ENCODE assay signal across 10 mouse cellular contexts in genomic region chr15:84120612-84121011, GRCm38 (mm10). TPM values are rescaled to one million over a fixed set of nuclear protein-coding genes. Genes with fewer than 3 reads are reported as not detected.
DNase-seq lines count a peak whose midpoint lies in the region; ATAC-seq and TF ChIP-seq lines count a peak whose summit lies in the region.
"Had no signal": no experiment of that assay in that cellular context is flagged by ENCODE, and none has a peak within 500 bp of the region (broad histone marks: within the 10 kb centered on the region; RNA-seq: fewer than 3 reads in every experiment).

No protein-coding gene starts in this region.

- no peak for ATAC-seq in liver, embryonic 14.5 days (ENCODE audit: insufficient read depth)

- peak; percentile 58 for DNase-seq in adrenal gland, postnatal 14 days
- DNase-seq in adrenal gland, postnatal 25 days: no peak
- DNase-seq in kidney, postnatal 4 days: peak; percentile 32 to 47
- DNase-seq in kidney, adult 18-20 months: no peak
- DNase-seq in MN1 (ENCODE audit: low spot score): peak; percentile 73
- DNase-seq in liver, embryonic 14.5 days (ENCODE audit: low read depth in 3 of 3, low spot score in 3 of 3): no peak
- DNase-seq in spleen, postnatal 14 days (ENCODE audit: low spot score in 2 of 2): no peak
- no peak for DNase-seq in spleen, postnatal 36 days (ENCODE audit: low spot score in 2 of 2)

- no peaks in the 10 kb centered on the region for H3K4me1 ChIP-seq in liver, embryonic 14.5 days (replicated peaks; ENCODE audit: control insufficient read depth in 2 of 2, insufficient read depth in 2 of 2, low read length in 1 of 2)

- no peak overlapping the region for H3K4me3 ChIP-seq in liver, embryonic 14.5 days (ENCODE audit: insufficient read depth in 1 of 2, low read depth in 2 of 2, low read length in 2 of 2)

- peak; percentile 61 for TF ChIP-seq CTCF in liver, embryonic 14.5 days (IDR thresholded peaks at IDR 0.05; ENCODE audit: low read depth)

- H3K27me3 ChIP-seq in liver, embryonic 14.5 days (ENCODE audit: control insufficient read depth, insufficient read depth, low read length): no peaks in the 10 kb centered on the region

- H3K36me3 ChIP-seq in liver, embryonic 14.5 days (replicated peaks; ENCODE audit: control insufficient read depth, insufficient read depth, low read depth): no peaks in the 10 kb centered on the region

- no peak overlapping the region for H3K4me2 ChIP-seq in liver, embryonic 14.5 days (ENCODE audit: low read depth)

- WGBS in liver, embryonic 14.5 days (ENCODE audit: insufficient replicate concordance): 31% methylated on average over 6 of the region's 6 CpGs

- H3K9ac ChIP-seq in liver, embryonic 14.5 days (replicated peaks): no peak overlapping the region

- H3K27ac ChIP-seq in liver, embryonic 14.5 days: no peak overlapping the region

- TF ChIP-seq EP300 in liver, embryonic 14.5 days (IDR thresholded peaks at IDR 0.05; ENCODE audit: low read depth): no peak

- no peaks in the 10 kb centered on the region for H3K9me3 ChIP-seq in liver, embryonic 14.5 days (ENCODE audit: control insufficient read depth, low read length)

RNA-seq across cellular contexts. Expression of gene Pnpla5, which starts 2.4 kb away (rescaled TPM):
- total RNA-seq in adrenal gland, postnatal 14 days (2021): 0.19 TPM in 1 of 2 replicates, not detected in the other
- total RNA-seq in adrenal gland, postnatal 25 days (2021): not detected in 2 replicates
- polyA plus RNA-seq in liver, embryonic 14.5 days (2012; rRNA removed): 0.02 TPM in 2 replicates
- polyA plus RNA-seq in liver, embryonic 14.5 days (2014; fragmentation: Nextera tagmentation; extraction: Ambion mirVana): not detected in 2 replicates
- total RNA-seq: layer of hippocampus, postnatal 10 days; neutrophil, adult 5-6 weeks had no signal

RNA-seq across cellular contexts. Expression of gene Sult4a1, which starts 15.1 kb away (rescaled TPM):
- 4.2 and 8.4 TPM in 2 replicates for total RNA-seq in adrenal gland, postnatal 14 days (2021)
- 3.0 and 4.1 TPM in 2 replicates for total RNA-seq in adrenal gland, postnatal 25 days (2021)
- 0.06 and 0.16 TPM in 2 replicates for polyA plus RNA-seq in liver, embryonic 14.5 days (2012; rRNA removed)
- not detected in 2 replicates for polyA plus RNA-seq in liver, embryonic 14.5 days (2014; fragmentation: Nextera tagmentation; extraction: Ambion mirVana)
- total RNA-seq: neutrophil, adult 5-6 weeks had no signal

RNA-seq across cellular contexts. Expression of gene Pnpla3, which starts 47.0 kb away (rescaled TPM):
- total RNA-seq in adrenal gland, postnatal 14 days (2021): 65.0 and 67.7 TPM in 2 replicates
- 33.6 and 34.6 TPM in 2 replicates for total RNA-seq in adrenal gland, postnatal 25 days (2021)
- polyA plus RNA-seq in liver, embryonic 14.5 days (2012; rRNA removed): 4.0 TPM in 2 replicates
- polyA plus RNA-seq in liver, embryonic 14.5 days (2014; fragmentation: Nextera tagmentation; extraction: Ambion mirVana): 0.66 and 0.72 TPM in 2 replicates
- total RNA-seq: neutrophil, adult 5-6 weeks had no signal

RNA-seq across cellular contexts. Expression of gene Efcab6, which starts 55.4 kb away (rescaled TPM):
- not detected in 2 replicates for total RNA-seq in adrenal gland, postnatal 14 days (2021)
- total RNA-seq in adrenal gland, postnatal 25 days (2021): 0.21 TPM in 1 of 2 replicates, not detected in the other
- polyA plus RNA-seq in liver, embryonic 14.5 days (2012; rRNA removed): not detected in 2 replicates
- not detected in 2 replicates for polyA plus RNA-seq in liver, embryonic 14.5 days (2014; fragmentation: Nextera tagmentation; extraction: Ambion mirVana)
- total RNA-seq: neutrophil, adult 5-6 weeks had no signal

Comparison
In these comparisons a context has a peak if more than half of its experiments do, and no peak if none do; other contexts are left out.
1. DNase-seq: peak in adrenal gland, postnatal 14 days (single experiment), kidney, postnatal 4 days (2 of 2) and MN1 (single experiment); none in adrenal gland, postnatal 25 days (single experiment), kidney, adult 18-20 months (single experiment), liver, embryonic 14.5 days (0 of 3), spleen, postnatal 14 days (0 of 2) and spleen, postnatal 36 days (0 of 2).